Mouse (Mus musculus): Measurements from ENCODE around the gene Lrrc27.

GRCm38 (mm10) chr7:139187771-139188633 lies 24.8 kb upstream of the Lrrc27 start:
- TF ChIP-seq CTCF (conservative IDR thresholded peaks at IDR 0.05; ENCODE audit: low read length) (no peak), POU5F1 (IDR thresholded peaks at IDR 0.05; ENCODE audit: borderline replicate concordance, low read length) (no peak), NANOG (IDR thresholded peaks at IDR 0.05; ENCODE audit: borderline replicate concordance, low read length) (no peak)
